Mouse (Mus musculus): ENCODE results near the gene Fgfr1op. TPM values are rescaled to one million over a fixed set of nuclear protein-coding genes. Genes with fewer than 3 reads are reported as not detected.
A peak's percentile ranks its signal among the peaks of the same experiment; 100 is the strongest.
"Not testable (repeated sequence)": the region's sequence is repeated elsewhere in the genome, so short reads cannot be mapped to it uniquely, and the experiment has no call there.

Fgfr1op gene
- polyA plus RNA-seq, 1 experiment, result 14.6 TPM

DNA sequence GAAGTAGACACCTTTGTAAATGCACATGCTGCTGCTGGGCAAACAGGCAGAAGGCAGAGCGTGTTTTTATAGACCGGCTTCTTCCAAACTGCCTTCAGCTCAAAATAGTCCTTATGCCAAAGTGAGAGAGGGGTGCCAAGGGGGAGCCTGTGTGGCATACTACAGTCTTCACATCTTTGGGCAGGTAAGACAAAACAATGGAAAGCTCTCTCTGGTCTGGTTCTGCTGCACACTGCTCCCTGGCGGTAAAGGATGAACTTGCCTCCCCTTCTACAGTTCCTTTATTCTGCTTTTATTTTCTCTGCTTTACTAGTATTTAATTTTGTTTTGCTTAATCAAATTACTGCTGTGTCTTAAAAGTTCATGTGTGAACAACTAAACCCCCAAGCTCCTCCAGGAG is 4.3 kb upstream of the Fgfr1op start:
- DNase-seq (ENCODE audit: low read depth), result peak; percentile 43
- peak; percentile 46; the same call in 1 of the 2 replicates for TF ChIP-seq CTCF (IDR thresholded peaks at IDR 0.05; ENCODE audit: borderline replicate concordance, extremely low read depth, insufficient read depth, insufficient read length)

DNA sequence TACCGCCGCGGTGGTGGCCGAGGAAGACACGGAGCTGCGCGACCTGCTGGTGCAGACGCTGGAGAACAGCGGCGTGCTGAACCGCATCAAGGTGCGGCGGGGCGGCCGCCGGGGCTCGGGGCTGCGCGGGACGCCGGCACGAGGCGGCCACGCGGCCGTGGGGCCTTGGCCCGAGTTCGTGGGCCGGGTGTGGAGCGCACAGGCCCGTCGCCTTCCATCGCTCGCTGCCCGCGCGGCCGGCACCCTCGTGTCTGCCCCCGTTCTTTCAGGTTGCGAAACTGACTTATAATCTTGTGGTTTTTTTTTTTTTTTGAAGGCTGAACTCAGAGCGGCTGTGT is 276 bp downstream of the Fgfr1op start:
- DNase-seq (ENCODE audit: low read depth), result peak; percentile 7

DNA sequence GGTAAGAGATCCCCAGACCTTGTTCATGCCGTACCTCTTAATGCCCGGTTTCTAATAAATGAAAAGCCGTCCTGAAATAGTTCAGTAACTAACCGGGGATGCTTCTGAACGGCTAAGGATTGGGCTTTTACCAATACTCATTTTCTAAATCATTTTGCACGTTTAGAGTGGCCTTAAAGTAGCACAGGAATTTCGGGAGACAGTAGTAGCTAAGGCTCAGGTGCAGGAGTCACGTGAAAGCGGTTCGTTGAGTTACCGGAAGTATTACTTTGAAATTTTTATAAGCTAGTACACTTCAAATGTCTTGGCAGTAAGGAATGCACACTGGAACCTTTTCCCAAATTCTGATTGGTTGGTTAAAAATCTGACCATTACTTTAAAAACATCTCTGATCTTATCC is 676 bp downstream of the Fgfr1op start:
- not testable (repeated sequence) for DNase-seq (ENCODE audit: low read depth)

DNA sequence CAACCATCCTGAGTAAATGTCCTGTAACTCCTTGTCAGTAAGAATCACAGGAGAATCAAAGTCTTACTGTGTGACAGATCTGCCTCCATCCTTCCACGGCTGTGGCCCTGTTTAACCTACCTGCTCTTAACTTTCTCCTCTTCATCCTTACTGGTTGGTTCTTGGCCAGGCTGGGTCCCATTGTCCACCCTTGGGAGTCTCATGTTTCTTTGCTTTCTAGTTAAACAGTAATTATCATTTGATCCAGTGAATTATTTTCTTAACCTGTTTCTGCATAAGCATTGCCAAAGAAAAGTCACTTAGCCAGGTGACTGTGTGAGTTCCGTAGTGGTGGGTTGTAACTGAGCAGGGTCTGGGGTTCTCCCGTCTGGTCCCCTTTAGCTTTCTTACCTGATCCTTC is 1.2 kb downstream of the Fgfr1op start:
- not testable (repeated sequence) for DNase-seq (ENCODE audit: low read depth)

DNA sequence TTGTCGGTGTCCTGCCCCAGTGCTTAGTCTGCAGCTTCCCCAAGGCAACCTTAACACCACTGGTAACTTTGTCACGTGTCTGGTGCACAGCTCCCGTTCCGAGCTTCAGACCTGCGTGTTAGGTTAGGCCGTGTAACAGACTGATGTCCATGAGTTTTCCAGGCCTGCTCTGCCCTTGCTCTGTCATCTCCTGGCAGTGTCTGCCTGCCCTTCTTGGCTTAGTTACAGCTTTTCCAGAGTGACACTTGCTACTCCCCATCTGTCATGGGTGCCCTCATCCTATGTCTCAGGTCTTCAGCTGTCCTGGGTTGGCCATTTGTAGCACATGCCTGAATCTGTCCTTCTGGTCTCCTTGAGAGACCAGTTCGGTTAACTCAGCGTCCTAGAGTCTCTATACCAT is 2.1 kb downstream of the Fgfr1op start:
- DNase-seq (ENCODE audit: low read depth), result not testable (repeated sequence)

DNA sequence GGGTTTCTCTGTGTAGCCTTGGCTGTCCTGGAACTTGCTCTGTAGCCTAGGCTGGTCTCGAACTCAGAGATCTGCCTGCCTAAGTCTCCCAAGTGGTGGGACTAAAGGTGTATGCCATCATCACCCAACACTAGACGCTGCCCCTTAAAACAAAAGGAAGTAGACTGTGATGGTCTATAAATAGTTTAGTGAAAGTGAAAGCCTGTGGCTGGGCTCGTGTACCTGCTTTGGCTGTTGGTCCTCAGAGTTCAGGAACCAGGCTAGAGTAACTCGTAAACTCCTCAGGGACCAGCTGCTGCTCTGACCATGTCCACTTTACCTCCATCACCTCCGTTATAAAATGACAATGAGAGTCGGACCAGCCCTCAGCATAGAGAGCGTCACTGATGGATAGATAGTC is 5.0 kb downstream of the Fgfr1op start:
- DNase-seq (ENCODE audit: low read depth), result no peak
- TF ChIP-seq POLR2A (IDR thresholded peaks at IDR 0.05; ENCODE audit: borderline replicate concordance, extremely low read depth, insufficient read depth, insufficient read length, poor library complexity, severe bottlenecking) (no peak), CTCF (IDR thresholded peaks at IDR 0.05; ENCODE audit: borderline replicate concordance, extremely low read depth, insufficient read depth, insufficient read length) (no peak)

DNA sequence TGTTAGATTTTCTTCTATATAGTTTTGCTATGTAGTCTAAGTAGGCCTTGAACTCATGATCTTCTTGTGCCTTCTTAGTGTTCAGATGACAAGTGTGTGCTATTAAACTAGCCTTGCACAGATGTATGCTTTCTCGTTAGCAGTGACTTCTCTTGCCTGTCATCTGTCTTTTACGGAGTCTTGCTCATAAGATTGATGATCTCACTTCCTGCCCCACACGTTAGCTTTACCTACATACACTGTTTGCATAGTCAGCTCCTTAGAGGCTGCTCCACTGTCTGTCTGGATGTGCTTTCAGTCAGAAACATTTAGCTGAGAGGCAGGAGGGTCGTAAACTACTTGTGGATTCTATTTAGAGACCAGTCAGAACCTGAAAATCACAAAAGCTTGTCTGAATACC is 5.8 kb downstream of the Fgfr1op start:
- TF ChIP-seq POLR2A (IDR thresholded peaks at IDR 0.05; ENCODE audit: borderline replicate concordance, extremely low read depth, insufficient read depth, insufficient read length, poor library complexity, severe bottlenecking), result no peak
- TF ChIP-seq CTCF (IDR thresholded peaks at IDR 0.05; ENCODE audit: borderline replicate concordance, extremely low read depth, insufficient read depth, insufficient read length), result no peak

DNA sequence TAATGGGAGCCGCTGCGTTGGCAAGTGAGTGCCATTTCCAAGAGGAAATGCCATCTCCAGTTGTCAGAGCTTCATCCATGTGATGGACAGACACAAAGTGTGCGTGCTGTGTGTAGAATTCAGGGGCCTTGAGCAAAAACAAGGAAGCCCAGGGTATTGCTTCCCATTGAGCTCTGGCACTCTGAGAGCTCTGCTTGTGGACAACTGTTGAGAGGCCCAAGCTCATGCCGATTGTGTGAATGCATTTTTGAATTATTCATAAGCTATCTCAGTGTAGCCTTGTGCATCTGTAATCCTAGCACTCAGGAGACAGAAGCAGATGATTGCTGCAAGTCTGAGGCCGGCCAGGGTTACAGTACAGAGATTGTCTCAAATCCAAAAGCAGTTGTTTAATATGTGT is 11.8 kb downstream of the Fgfr1op start:
- peak; percentile 72 for DNase-seq (ENCODE audit: low read depth)
- TF ChIP-seq POLR2A (IDR thresholded peaks at IDR 0.05; ENCODE audit: borderline replicate concordance, extremely low read depth, insufficient read depth, insufficient read length, poor library complexity, severe bottlenecking) (no peak), CTCF (IDR thresholded peaks at IDR 0.05; ENCODE audit: borderline replicate concordance, extremely low read depth, insufficient read depth, insufficient read length) (no peak)

More for the DNA sequence above, 5.8 kb downstream of the Fgfr1op start:
- DNase-seq (ENCODE audit: low read depth), result no peak

DNA sequence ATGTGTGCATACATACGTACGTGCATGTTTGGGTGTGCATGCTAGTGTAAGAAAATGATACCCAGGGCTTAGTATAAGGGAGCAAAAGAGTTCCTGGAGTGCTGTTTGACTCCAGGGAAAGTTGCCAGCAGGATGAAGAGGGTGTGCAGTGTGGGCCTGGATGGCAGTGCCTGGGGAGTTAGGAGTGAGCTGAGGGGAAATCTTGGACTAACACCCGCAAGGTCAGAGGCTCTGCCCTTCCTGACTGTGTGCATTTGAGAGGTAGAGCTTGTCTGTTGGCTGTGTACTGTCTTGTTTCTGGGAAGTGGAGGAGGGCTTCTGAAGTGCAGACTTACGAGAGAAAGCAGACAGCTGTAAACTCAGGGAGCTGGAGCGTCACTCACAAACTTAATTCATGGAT is 18.5 kb downstream of the Fgfr1op start:
- DNase-seq (ENCODE audit: low read depth), result no peak
- TF ChIP-seq POLR2A (IDR thresholded peaks at IDR 0.05; ENCODE audit: borderline replicate concordance, extremely low read depth, insufficient read depth, insufficient read length, poor library complexity, severe bottlenecking), result no peak
- TF ChIP-seq CTCF (IDR thresholded peaks at IDR 0.05; ENCODE audit: borderline replicate concordance, extremely low read depth, insufficient read depth, insufficient read length), result no peak

DNA sequence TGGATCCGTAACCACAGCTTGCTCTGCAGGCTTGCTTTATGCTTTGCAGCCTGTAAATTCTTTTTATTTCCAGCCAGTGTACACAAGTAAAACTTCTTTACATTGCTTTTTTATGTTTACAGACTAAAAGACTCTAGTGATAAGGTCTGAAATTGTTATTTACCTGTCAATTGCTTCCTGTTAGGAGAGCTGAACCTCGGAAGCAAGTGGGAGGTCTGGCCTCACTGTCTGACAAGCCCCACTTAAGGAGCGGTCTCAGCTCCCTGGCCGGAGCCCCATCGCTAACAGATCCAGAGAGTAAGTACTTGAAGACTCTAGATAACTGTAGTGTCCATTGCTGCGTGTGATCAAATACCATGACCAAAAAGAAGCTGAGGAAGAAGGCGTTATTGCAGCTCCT is 18.9 kb downstream of the Fgfr1op start:
- no peak for DNase-seq (ENCODE audit: low read depth)
- TF ChIP-seq POLR2A (IDR thresholded peaks at IDR 0.05; ENCODE audit: borderline replicate concordance, extremely low read depth, insufficient read depth, insufficient read length, poor library complexity, severe bottlenecking) (no peak), CTCF (IDR thresholded peaks at IDR 0.05; ENCODE audit: borderline replicate concordance, extremely low read depth, insufficient read depth, insufficient read length) (no peak)

DNA sequence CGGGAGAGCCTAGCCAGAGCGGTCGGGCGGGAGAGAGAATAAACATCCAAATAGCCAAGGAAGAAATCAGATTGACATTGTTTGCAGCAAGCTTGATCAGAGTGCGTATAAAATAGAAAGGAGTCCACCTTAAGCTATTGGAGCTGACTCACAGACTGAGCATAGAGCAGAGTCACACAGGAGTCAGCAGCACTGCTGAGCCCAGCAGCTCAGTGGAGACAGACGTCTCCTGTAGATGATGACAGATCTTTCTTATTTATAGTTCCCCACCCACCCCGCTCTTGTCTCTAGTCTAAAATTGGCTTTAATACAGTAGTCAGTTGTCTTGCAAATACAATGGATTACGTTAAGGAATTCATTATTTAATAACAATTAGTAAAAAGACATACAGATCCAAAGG is 28.4 kb downstream of the Fgfr1op start:
- no peak for TF ChIP-seq CTCF (IDR thresholded peaks at IDR 0.05; ENCODE audit: borderline replicate concordance, extremely low read depth, insufficient read depth, insufficient read length)
- TF ChIP-seq POLR2A (IDR thresholded peaks at IDR 0.05; ENCODE audit: borderline replicate concordance, extremely low read depth, insufficient read depth, insufficient read length, poor library complexity, severe bottlenecking), result no peak
- DNase-seq (ENCODE audit: low read depth), result no peak

DNA sequence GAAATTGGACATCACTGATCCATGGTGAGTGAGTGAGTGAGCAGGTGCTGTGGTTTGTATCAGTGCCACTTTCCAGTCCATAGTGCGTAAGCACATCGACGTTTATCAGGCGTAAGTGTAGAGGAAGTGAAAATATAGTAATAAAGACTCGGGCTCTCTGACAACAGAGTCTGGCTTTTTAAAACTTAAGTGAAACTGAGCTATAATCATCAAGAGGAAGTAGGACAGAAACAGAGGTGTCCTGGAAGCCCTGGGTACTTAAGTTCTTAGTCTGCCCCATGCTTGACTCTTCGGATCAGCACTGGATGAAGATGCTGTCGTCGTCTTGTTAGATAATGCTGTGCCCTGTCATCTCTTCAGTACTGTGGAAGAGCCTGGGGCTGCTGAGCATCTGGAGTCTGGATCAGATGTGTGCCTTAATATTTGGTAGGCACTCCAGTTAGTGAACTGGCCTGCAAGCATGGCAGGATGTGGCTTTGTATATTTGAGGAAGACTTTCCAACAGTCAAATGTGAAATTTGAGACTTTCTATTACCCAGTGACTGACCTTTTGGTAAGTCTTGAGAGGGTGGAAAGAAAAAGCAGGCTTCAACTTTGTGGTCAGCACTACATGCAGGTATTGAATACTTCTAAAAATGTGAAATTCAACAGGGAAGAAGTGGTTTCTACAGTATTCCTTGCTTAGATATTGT is 30.5 kb downstream of the Fgfr1op start:
- TF ChIP-seq POLR2A (IDR thresholded peaks at IDR 0.05; ENCODE audit: borderline replicate concordance, extremely low read depth, insufficient read depth, insufficient read length, poor library complexity, severe bottlenecking), result no peak
- TF ChIP-seq CTCF (IDR thresholded peaks at IDR 0.05; ENCODE audit: borderline replicate concordance, extremely low read depth, insufficient read depth, insufficient read length), result no peak
- DNase-seq (ENCODE audit: low read depth), result no peak

DNA sequence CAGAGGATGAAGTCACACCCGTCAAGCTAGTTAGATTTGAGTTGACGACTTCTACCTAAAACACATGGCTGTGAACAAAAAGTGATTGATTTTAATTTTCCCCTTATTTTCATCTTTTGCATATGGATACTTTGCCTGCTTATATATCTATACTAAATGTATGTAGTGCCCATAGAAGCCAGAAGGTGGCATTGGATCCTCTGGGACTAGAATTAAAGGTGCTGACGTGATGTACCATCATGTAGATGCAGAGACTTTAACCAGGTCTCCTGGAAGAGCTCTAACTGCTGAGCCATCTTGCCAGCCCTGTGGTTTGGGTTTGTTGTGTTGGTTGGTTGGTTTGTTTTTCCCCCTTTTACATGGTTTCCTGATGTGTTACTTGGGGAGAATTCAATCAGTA is 32.4 kb downstream of the Fgfr1op start:
- peak; percentile 29 for DNase-seq (ENCODE audit: low read depth)

More for the DNA sequence above, 32.4 kb downstream of the Fgfr1op start:
- no peak for TF ChIP-seq POLR2A (IDR thresholded peaks at IDR 0.05; ENCODE audit: borderline replicate concordance, extremely low read depth, insufficient read depth, insufficient read length, poor library complexity, severe bottlenecking)
- TF ChIP-seq CTCF (IDR thresholded peaks at IDR 0.05; ENCODE audit: borderline replicate concordance, extremely low read depth, insufficient read depth, insufficient read length), result peak; percentile 19; the same call in 1 of the 2 replicates
